In genomic region chr13:59065677-59066076, GRCm38 (mm10) we compare ENCODE assay signal across 28 mouse cellular contexts.
DNase-seq lines count a peak whose midpoint lies in the region; ATAC-seq and TF ChIP-seq lines count a peak whose summit lies in the region.
"Had no signal": no experiment of that assay in that cellular context is flagged by ENCODE, and none has a peak within 500 bp of the region (broad histone marks: within the 10 kb centered on the region; RNA-seq: fewer than 3 reads in every experiment).

No protein-coding gene starts in this region.

- TF ChIP-seq POLR2A in heart, adult 2 months (IDR thresholded peaks at IDR 0.05; ENCODE audit: insufficient read depth, low read depth, low read length): no peak
- no peak for TF ChIP-seq POLR2A in olfactory bulb, adult 2 months (IDR thresholded peaks at IDR 0.05; ENCODE audit: insufficient read depth, low read depth, low read length)

- H3K36me3 ChIP-seq in forebrain, embryonic 13.5 days (ENCODE audit: poor library complexity, severe bottlenecking): no peaks in the 10 kb centered on the region
- no peaks in the 10 kb centered on the region for H3K36me3 ChIP-seq in forebrain, embryonic 12.5 days (replicated peaks)
- no peaks in the 10 kb centered on the region for H3K36me3 ChIP-seq in heart, embryonic 13.5 days
- no peaks in the 10 kb centered on the region for H3K36me3 ChIP-seq in heart, adult 2 months (ENCODE audit: control insufficient read depth, insufficient read depth, low read length)
- H3K36me3 ChIP-seq in megakaryocyte, embryonic 14.5 days (replicated peaks; ENCODE audit: low read length): no peaks in the 10 kb centered on the region
- H3K36me3 ChIP-seq: embryonic facial prominence, embryonic 13.5 days; hindbrain, embryonic 10.5 days; liver, embryonic 15.5 days had no signal

- intact Hi-C loops in heart, adult 2 months (cut with DNase I): no loop called here

- 53% methylated on average over 3 of the region's 3 CpGs for WGBS in forebrain, embryonic 13.5 days
- 74% methylated on average over 3 of the region's 3 CpGs for WGBS in forebrain, embryonic 12.5 days
- WGBS in heart, embryonic 13.5 days: 70% methylated on average over 3 of the region's 3 CpGs
- 74% methylated on average over 3 of the region's 3 CpGs for WGBS in heart, adult 2 months
- WGBS in olfactory bulb, adult 2 months: 17% methylated on average over 3 of the region's 3 CpGs

- H3K4me1 ChIP-seq in forebrain, embryonic 13.5 days: no peaks in the 10 kb centered on the region
- H3K4me1 ChIP-seq in forebrain, embryonic 12.5 days: no peaks in the 10 kb centered on the region; the same call in 1 of the 2 replicates
- no peaks in the 10 kb centered on the region for H3K4me1 ChIP-seq in heart, embryonic 13.5 days
- H3K4me1 ChIP-seq in heart, adult 2 months (ENCODE audit: control insufficient read depth, insufficient read depth, low read length): no peaks in the 10 kb centered on the region
- H3K4me1 ChIP-seq in megakaryocyte, embryonic 14.5 days: no peaks in the 10 kb centered on the region
- H3K4me1 ChIP-seq in olfactory bulb, adult 2 months (ENCODE audit: control insufficient read depth, insufficient read depth, low read length): peaks cover 4% of the 10 kb centered on the region
- H3K4me1 ChIP-seq: embryonic facial prominence, embryonic 13.5 days; liver, embryonic 15.5 days had no signal

- H3K9me3 ChIP-seq in forebrain, embryonic 13.5 days (replicated peaks): no peaks in the 10 kb centered on the region
- H3K9me3 ChIP-seq in forebrain, embryonic 12.5 days: no peaks in the 10 kb centered on the region
- no peaks in the 10 kb centered on the region for H3K9me3 ChIP-seq in heart, embryonic 13.5 days
- H3K9me3 ChIP-seq in megakaryocyte, embryonic 14.5 days: peaks cover 18% of the 10 kb centered on the region
- H3K9me3 ChIP-seq: embryonic facial prominence, embryonic 13.5 days; hindbrain, embryonic 10.5 days; liver, embryonic 15.5 days had no signal

- TF ChIP-seq CTCF in heart, adult 2 months (IDR thresholded peaks at IDR 0.05): no peak
- TF ChIP-seq CTCF in olfactory bulb, adult 2 months (IDR thresholded peaks at IDR 0.05; ENCODE audit: insufficient read depth, low read depth, low read length): no peak

- no peak overlapping the region for H3K4me3 ChIP-seq in forebrain, embryonic 13.5 days
- no peak overlapping the region for H3K4me3 ChIP-seq in forebrain, embryonic 12.5 days (replicated peaks)
- no peak overlapping the region for H3K4me3 ChIP-seq in heart, embryonic 13.5 days
- no peak overlapping the region for H3K4me3 ChIP-seq in heart, adult 2 months
- peak overlapping the region; percentile 6 for H3K4me3 ChIP-seq in megakaryocyte, embryonic 14.5 days (replicated peaks)
- no peak overlapping the region for H3K4me3 ChIP-seq in olfactory bulb, adult 2 months (ENCODE audit: insufficient read depth, low read depth, low read length)
- H3K4me3 ChIP-seq: embryonic facial prominence, embryonic 13.5 days; hindbrain, embryonic 10.5 days; liver, embryonic 15.5 days had no signal

- no peak overlapping the region for H3K4me2 ChIP-seq in forebrain, embryonic 13.5 days
- H3K4me2 ChIP-seq in forebrain, embryonic 12.5 days: no peak overlapping the region
- no peak overlapping the region for H3K4me2 ChIP-seq in heart, embryonic 13.5 days
- H3K4me2 ChIP-seq: embryonic facial prominence, embryonic 13.5 days; liver, embryonic 15.5 days; lung, embryonic 14.5 days; midbrain, embryonic 11.5 days had no signal

- no peak overlapping the region for H3K9ac ChIP-seq in forebrain, embryonic 13.5 days
- H3K9ac ChIP-seq in forebrain, embryonic 12.5 days: no peak overlapping the region
- H3K9ac ChIP-seq in heart, embryonic 13.5 days: no peak overlapping the region
- no peak overlapping the region for H3K9ac ChIP-seq in heart, adult 2 months (ENCODE audit: low read depth, low read length)
- H3K9ac ChIP-seq: embryonic facial prominence, embryonic 13.5 days; liver, embryonic 15.5 days; lung, embryonic 14.5 days had no signal

- TF ChIP-seq EP300 in heart, adult 2 months (IDR thresholded peaks at IDR 0.05; ENCODE audit: insufficient read depth, low read depth, low read length): no peak

- ATAC-seq in forebrain, embryonic 13.5 days: peak; percentile 82
- no peak; the same call in 1 of the 2 replicates for ATAC-seq in forebrain, embryonic 12.5 days (ENCODE audit: low FRiP score)
- ATAC-seq in heart, embryonic 13.5 days (ENCODE audit: extremely low read depth, insufficient number of reproducible peaks, low FRiP score, low TSS enrichment): peak; percentile 42; the same call in 1 of the 2 replicates
- ATAC-seq in megakaryocyte, adult 5-6 weeks (ENCODE audit: poor library complexity, severe bottlenecking): no peak
- ATAC-seq in inflammation-experienced regulatory T-cells, adult 6 months: no peak
- ATAC-seq: hindbrain, embryonic 16.5 days; intestine, embryonic 16.5 days; midbrain, embryonic 16.5 days had no signal

- H3K79me2 ChIP-seq in heart, adult 2 months (replicated peaks; ENCODE audit: control insufficient read depth, insufficient read depth, low read length): no peaks in the 10 kb centered on the region

- 0 out of 2 replicates have a peak overlapping the region, but pooled peaks have one; percentile 2 for H3K27ac ChIP-seq in forebrain, embryonic 13.5 days
- H3K27ac ChIP-seq in forebrain, embryonic 12.5 days: no peak overlapping the region
- H3K27ac ChIP-seq in heart, embryonic 13.5 days (replicated peaks): no peak overlapping the region
- H3K27ac ChIP-seq in heart, adult 2 months: no peak overlapping the region
- H3K27ac ChIP-seq in olfactory bulb, adult 2 months (ENCODE audit: insufficient read depth, low read depth, low read length): peak overlapping the region; percentile 85
- H3K27ac ChIP-seq: embryonic facial prominence, embryonic 13.5 days; hindbrain, embryonic 10.5 days; kidney, postnatal 0 days; liver, embryonic 15.5 days had no signal

- H3K27me3 ChIP-seq in forebrain, embryonic 13.5 days: no peaks in the 10 kb centered on the region
- H3K27me3 ChIP-seq in forebrain, embryonic 12.5 days: no peaks in the 10 kb centered on the region; the same call in 1 of the 2 replicates
- peaks cover 8% of the 10 kb centered on the region; the same call in 1 of the 2 replicates for H3K27me3 ChIP-seq in heart, embryonic 13.5 days (replicated peaks)
- H3K27me3 ChIP-seq in heart, adult 2 months (ENCODE audit: control insufficient read depth, insufficient read depth, low read length): no peaks in the 10 kb centered on the region
- H3K27me3 ChIP-seq in megakaryocyte, embryonic 14.5 days (replicated peaks): no peaks in the 10 kb centered on the region
- H3K27me3 ChIP-seq: CH12.LX; embryonic facial prominence, embryonic 13.5 days; liver, embryonic 15.5 days had no signal

- no peak for DNase-seq in heart, adult 2 months
- DNase-seq: adrenal gland, adult 8-10 months; cerebellum, adult 11-12 months; cerebellum, adult 9-11 months; heart, postnatal 14 days; kidney, adult 8-10 months; layer of hippocampus, postnatal 36 days; liver; lung, embryonic 14.5 days; lung, postnatal 14 days; right cerebral cortex, adult 18-20 months; thymus, postnatal 14 days had no signal

Comparison
In these comparisons a context has a peak if more than half of its experiments do, and no peak if none do; other contexts are left out.
1. ATAC-seq: peak in forebrain, embryonic 13.5 days (single experiment) and heart, embryonic 13.5 days (single experiment); none in forebrain, embryonic 12.5 days (single experiment), megakaryocyte, adult 5-6 weeks (single experiment) and inflammation-experienced regulatory T-cells, adult 6 months (single experiment).
2. H3K27ac ChIP-seq: peak in forebrain, embryonic 13.5 days (single experiment) and olfactory bulb, adult 2 months (single experiment); none in forebrain, embryonic 12.5 days (single experiment), heart, embryonic 13.5 days (single experiment) and heart, adult 2 months (single experiment).